Mouse (Mus musculus) C2C12 (cell line): ENCODE measurements at regions not wholly inside any gene's neighbourhood (a gene's known extent, or its start where the extent isn't known, plus 50 kb on each side); places are given as distances from the start of the nearest gene placed in this dataset.

ENCODE experiments used
- H3K27me3 ChIP-seq: one replicate; pipeline ENCODE4 v1.6.1; 2011; ENCODE audit not compliant: control insufficient read depth, insufficient read depth, insufficient read length
- H3K36me3 ChIP-seq: one replicate; pipeline ENCODE4 v1.6.1; 2011; ENCODE audit not compliant: control insufficient read depth, insufficient read depth
- H3K4me3 ChIP-seq: one replicate; pipeline ENCODE4 v1.5.1; 2011; ENCODE audit warnings: mild to moderate bottlenecking, control low read depth; ENCODE audit not compliant: poor library complexity, insufficient read depth, severe bottlenecking
- H3K79me2 ChIP-seq: one replicate; pipeline ENCODE4 v1.6.1; 2011; ENCODE audit not compliant: control insufficient read depth, insufficient read depth
- H3K79me3 ChIP-seq: one replicate; pipeline ENCODE4 v1.6.1; 2011; ENCODE audit warnings: low read depth, control low read depth
- H3ac ChIP-seq: one replicate; pipeline ENCODE3; 2011; ENCODE audit warnings: low read depth; ENCODE audit not compliant: control insufficient read depth, insufficient read length
- CEBPB ChIP-seq: IDR thresholded peaks from one replicate; pipeline ENCODE4 v1.6.1; 2011; ENCODE audit warnings: low read depth, mild to moderate bottlenecking, control low read depth, moderate library complexity
- CTCF ChIP-seq: IDR thresholded peaks from one replicate; pipeline ENCODE4 v1.5.1; 2011; ENCODE audit not compliant: control insufficient read depth, insufficient read depth, insufficient read length
- FOSL1 ChIP-seq: IDR thresholded peaks from one replicate; pipeline ENCODE4 v1.8.0; 2011; ENCODE audit warnings: mild to moderate bottlenecking, low read length; ENCODE audit not compliant: poor library complexity, insufficient read depth, severe bottlenecking
- MAX ChIP-seq: IDR thresholded peaks from one replicate; pipeline ENCODE4 v1.6.1; 2011; ENCODE audit warnings: mild to moderate bottlenecking, control low read depth
- MYOD1 ChIP-seq: IDR thresholded peaks from one replicate; pipeline ENCODE4 v1.6.1; 2011; ENCODE audit warnings: low read depth; ENCODE audit not compliant: control insufficient read depth, insufficient read length
- MYOG ChIP-seq: IDR thresholded peaks from one replicate; pipeline ENCODE4 v1.6.1; 2011; ENCODE audit not compliant: control insufficient read depth, insufficient read length; ENCODE audit errors: extremely low read depth
- USF1 ChIP-seq: IDR thresholded peaks from one replicate; pipeline ENCODE4 v1.6.1; 2011; ENCODE audit warnings: low read depth, mild to moderate bottlenecking, control low read depth, moderate library complexity

DNA sequence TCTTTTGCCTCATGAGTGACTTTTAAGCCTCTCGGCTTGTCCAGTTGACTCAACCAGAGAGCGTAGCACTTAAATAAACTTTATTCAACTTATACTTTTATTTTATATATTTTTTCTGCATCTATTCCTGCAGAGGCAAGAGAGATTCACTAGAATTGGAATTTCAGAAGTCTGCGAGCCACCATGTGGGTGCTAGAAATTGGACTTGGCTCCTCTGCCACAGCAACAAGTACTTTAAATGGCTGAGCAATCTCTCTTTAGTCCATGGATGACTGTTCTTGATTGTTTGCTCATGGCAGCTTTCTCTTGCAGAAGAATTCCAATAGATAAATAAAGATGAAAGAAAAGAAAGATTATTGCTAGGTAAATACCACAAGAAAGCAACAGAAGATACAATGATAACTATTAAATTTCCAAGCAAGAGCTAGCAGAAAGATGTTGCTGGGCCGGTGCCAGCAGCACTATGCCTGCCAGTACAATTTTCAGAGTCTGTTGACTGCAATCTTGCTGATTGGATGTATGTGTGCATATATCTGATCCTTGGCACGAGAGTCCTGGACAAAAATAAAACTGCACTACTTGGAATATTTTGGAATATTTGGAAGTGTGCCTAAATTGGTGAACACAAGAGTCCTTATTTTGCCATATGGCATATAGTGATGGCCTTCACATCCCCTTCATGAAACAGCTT is 542.6 kb upstream of the A830018L16Rik start:
- TF ChIP-seq MAX (no peak), CTCF (no peak), MYOG (no peak), MYOD1 (no peak), CEBPB (no peak), USF1 (no peak), FOSL1 (no peak)
- Histone ChIP-seq H3K79me3 (no peaks in the 10 kb centered on the region), H3K79me2 (no peaks in the 10 kb centered on the region)

DNA sequence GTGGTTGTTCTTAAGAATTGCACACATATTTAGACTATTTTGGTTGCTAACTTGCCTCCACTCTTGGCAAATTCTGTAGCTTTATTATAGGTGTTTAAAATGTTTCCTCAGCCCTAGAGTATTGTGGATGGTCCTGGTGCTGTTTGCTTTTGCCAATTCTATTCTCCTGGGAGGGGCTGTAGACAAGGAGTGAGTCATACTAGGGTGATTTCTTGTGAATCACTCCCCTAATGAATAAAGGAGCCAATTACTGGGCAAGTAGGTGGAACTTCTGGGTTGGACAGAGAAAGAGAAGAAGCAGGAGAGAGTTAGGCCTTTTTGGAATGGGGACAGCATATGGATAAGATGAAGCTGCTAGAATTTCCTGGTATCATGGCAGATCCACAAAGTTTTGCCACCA is 541.6 kb upstream of the A830018L16Rik start:
- Histone ChIP-seq H3K79me2 (no peaks in the 10 kb centered on the region), H3K36me3 (no peaks in the 10 kb centered on the region), H3ac (no peak overlapping the region), H3K27me3 (no peaks in the 10 kb centered on the region), H3K79me3 (no peaks in the 10 kb centered on the region), H3K4me3 (no peak overlapping the region)
- TF ChIP-seq FOSL1: peak; percentile 77
- no peak for TF ChIP-seq MYOG
- TF ChIP-seq USF1: no peak
- no peak for TF ChIP-seq MAX

More for the DNA sequence above, 542.6 kb upstream of the A830018L16Rik start:
- Histone ChIP-seq H3ac (no peak overlapping the region), H3K36me3 (no peaks in the 10 kb centered on the region), H3K4me3 (no peak overlapping the region), H3K27me3 (no peaks in the 10 kb centered on the region)

DNA sequence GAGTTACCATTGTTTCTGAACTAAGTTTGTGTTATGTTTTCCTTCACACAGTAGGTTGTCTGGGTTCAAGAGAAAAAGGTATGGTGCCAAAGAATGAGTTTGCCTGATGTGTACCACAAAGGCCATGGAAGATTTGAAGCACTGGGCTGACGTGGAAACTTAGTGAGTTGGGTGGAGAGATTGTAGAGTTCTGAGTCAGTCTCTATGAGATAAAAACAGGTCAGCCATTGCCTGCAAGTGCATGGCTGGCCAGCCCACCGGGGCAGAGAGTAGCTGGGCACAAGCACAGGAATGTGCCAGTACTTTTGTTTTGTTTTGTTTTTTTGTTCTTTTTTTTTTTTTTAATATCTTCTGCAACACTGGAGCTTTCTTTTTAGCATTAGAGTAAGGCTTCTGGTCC is 541.2 kb upstream of the A830018L16Rik start:
- Histone ChIP-seq H3ac (no peak overlapping the region), H3K27me3 (no peaks in the 10 kb centered on the region), H3K79me2 (no peaks in the 10 kb centered on the region), H3K4me3 (no peak overlapping the region), H3K36me3 (no peaks in the 10 kb centered on the region), H3K79me3 (no peaks in the 10 kb centered on the region)
- no peak for TF ChIP-seq MAX
- TF ChIP-seq MYOG: no peak
- no peak for TF ChIP-seq MYOD1
- TF ChIP-seq USF1: no peak
- no peak for TF ChIP-seq CEBPB
- no peak for TF ChIP-seq CTCF
- no peak for TF ChIP-seq FOSL1

DNA sequence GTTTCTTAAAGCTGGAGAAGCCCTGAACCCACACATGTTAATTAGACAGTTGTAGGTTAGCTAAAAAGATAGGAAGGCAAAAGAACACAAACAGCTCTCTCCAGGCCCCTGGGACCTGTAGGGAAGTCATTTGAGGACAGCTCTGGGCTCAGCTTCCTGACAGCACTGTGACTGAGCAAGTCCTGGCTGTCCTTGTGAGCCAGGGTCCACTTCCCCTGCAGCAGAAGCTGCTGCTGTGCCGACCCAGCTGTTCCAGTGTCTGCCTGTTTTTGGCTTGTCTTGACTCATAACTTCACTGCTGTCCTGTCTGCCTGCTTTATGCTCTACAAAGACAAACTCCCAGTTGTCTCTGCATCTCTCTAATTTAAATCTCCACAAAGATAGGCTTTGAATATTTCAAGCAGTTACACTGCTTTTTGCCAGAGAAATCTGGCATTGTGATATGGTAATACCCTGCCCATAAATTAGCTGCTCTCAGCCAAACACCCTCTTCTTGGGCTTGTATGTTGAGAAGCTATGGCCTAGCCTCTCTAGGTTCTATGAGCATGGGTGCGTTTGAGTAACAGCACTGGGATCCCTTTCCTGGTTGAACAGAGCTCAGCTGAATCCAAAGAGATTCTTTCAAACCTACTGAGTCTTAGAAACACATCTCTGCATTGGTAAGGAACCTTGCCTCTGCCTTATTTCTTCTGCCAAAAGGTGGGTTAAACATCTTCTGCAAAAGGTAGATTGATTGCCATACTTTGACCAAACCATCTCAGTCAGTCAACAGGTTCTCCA is 536.3 kb upstream of the A830018L16Rik start:
- no peaks in the 10 kb centered on the region for H3K79me2 ChIP-seq
- no peak overlapping the region for H3K4me3 ChIP-seq
- H3K27me3 ChIP-seq: no peaks in the 10 kb centered on the region
- no peaks in the 10 kb centered on the region for H3K79me3 ChIP-seq
- TF ChIP-seq FOSL1 (no peak), CEBPB (no peak), MAX (no peak), MYOD1 (no peak), USF1 (no peak), CTCF (no peak), MYOG (no peak)
- H3ac ChIP-seq: no peak overlapping the region
- no peaks in the 10 kb centered on the region for H3K36me3 ChIP-seq

DNA sequence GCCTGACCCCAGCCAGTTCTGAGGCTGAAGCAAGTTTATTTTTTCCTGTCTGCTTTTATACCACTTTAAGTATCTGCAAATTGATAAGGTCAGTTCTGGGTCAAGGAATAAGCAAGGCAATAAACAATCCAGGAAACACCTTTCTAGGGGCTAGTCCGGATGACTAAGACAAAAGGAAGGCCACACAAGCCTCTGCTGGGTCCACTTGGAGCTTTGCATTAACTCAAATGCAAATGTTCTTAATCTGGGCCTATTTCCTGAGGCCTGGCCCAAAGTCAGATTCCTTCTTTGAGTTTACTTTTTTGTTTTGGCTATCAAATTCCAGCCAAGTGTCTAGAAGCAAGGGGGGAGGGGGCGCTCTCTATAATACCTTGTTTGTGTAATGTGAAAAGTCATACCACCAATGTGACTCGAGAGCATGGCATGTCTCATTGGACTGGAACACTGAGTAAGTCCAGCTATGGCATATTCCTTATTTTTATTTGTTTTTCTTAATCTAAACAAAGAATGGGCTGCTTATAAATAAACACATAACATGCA is 535.6 kb upstream of the A830018L16Rik start:
- no peaks in the 10 kb centered on the region for H3K27me3 ChIP-seq
- no peak overlapping the region for H3K4me3 ChIP-seq
- no peaks in the 10 kb centered on the region for H3K79me3 ChIP-seq
- H3K79me2 ChIP-seq: no peaks in the 10 kb centered on the region
- no peak overlapping the region for H3ac ChIP-seq
- H3K36me3 ChIP-seq: no peaks in the 10 kb centered on the region
- TF ChIP-seq MYOD1: no peak
- TF ChIP-seq USF1: no peak
- no peak for TF ChIP-seq MYOG
- TF ChIP-seq MAX: no peak
- no peak for TF ChIP-seq FOSL1
- TF ChIP-seq CTCF: no peak
- TF ChIP-seq CEBPB: no peak
